Mouse (Mus musculus): ENCODE measurements around the gene Ilk.
"Not testable (repeated sequence)": the region's sequence is repeated elsewhere in the genome, so short reads cannot be mapped to it uniquely, and the experiment has no call there.

Gene Ilk

DNA sequence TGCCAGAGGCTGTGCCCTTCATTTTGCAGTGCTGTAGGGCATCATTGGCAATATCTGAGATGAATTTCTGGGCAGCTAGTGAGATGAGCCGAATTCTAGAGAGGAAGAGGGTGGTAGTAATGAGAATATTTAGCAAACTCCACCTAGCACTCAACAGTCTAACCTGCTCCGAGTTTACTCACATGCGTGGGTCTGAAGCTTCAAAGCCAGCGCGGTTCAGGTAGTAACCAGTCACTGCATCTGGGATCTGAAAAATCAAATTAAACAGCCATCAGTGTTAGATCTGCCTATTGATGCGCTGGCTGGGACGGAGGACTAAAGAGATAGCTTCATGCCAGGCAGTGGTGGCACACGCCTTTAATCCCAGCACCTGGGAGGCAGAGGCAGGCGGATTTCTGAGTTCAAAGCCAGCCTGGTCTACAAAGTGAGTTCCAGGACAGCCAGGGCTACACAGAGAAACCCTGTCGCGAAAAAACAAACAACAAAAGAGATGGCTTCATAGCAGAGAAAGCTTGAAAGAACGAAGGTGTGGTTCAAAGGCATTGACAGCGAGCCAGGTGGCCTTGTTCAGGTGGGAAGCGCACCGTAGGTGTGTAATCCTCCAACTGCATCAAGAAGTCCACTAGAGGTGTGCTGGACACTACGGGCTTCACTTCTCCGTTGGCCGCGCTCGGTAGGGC, 7.0 kb downstream of the Ilk start:
- not testable (repeated sequence) for DNase-seq

DNA sequence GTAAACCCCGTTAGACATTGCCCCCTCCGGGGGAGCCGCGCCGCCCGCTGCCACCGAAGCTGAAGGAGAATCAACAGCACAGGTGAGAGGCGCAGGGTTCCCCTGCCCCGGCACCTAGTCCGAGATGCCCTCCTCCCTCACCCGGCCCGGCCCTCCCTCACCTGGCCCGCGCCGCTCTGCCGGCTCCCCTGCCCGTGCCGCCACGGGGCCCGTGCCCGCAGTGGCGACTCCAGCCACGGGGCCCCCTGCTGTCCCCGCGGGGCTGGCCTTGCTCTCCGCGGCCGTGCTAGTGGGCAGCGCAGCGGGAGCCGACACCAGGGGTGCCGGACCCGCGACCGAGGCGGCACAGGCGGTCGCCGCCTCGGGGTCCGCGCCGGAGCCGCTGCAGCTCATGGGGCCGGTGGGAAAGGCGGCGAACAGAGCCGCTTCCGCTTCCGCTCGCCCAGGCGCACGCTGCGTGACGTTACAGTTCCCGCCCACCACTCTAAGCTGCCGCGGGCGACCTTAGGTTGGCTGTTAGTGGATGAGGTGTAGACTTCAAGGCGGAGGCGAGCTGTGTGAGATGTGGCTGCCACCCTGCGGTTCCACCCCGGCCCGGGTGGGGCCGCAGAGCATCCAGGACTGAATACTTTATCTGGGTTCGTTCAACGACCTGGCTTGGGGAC, 7.7 kb downstream of the Ilk start, which contains the start of gene Taf10:
Gene Taf10 (minus strand): TSS at position 436 of the 665 bp plus-strand sequence.
- peak; percentile 86 to 88 for DNase-seq

GRCm38 (mm10) chr7:105747776-105748175, 11.4 kb downstream of the Ilk start:
- no peak for DNase-seq

DNA sequence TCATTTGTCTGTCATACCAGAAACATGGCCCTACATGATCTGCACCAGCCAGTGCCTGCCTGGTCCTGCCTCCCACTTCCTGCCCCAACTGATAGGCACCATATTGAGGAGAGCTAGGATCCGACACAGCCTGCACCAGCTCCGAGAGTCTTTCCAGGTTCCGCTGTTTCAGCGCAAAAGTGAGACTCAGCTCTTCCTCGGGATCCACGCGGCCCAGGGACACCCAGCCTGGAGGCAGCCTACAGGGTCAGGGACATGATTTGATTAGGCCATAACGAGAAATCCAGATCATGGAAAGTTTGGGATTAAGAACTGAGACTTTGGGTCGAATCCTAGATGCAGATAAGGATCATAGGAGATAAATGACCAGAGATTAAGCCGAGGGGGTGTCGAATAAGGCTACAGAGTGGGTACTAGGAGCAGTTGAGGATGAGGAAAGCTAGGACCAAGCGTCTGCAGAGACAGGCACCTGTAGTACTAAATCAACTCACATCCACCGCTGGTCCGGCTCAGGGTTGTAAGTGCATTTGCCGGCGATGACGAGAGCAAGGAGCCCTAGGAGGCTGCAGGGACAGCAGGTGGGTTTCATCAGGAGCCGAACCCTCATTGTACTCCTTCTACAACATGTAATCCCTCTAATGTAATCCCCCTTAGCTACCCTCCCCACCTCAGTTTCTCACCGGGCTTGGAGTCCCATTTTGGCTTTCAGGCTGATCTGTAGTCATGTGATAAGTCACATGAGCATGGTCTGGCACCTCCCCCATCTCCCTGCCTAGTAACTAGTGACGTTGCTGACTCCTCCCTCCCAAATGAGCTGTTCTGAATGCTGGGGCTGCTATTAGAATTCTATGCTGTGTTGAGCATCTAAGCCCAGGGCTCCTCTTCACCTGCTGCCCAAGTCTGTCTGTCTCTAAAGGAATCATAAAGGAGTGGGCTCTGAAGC, 15.4 kb downstream of the Ilk start, which contains the start of gene Tpp1:
Gene Tpp1 (minus strand): TSS at position 745 of the 943 bp plus-strand sequence.
- DNase-seq, result peak; percentile 90 to 96

DNA sequence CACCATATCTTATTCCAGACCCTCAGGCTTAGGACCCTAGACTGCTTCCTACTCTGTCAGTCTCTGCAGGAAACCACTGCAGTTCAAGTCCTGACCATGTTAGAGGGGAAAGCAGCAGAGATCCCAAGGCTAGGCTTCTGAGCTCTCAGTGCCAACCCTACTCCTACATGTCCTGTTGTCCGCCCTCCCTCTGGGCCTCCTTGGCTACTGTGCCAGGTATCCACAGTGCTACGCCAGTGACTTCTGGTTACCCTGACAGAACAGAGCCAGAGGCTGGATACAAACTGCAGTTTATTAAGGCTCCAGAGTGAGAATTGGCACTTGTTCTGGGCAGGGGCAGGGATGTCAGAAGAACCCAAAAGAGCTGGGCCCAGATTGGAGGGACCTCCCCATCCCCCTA, 16.3 kb downstream of the Ilk start:
- DNase-seq, result peak; percentile 53 to 67

- DNase-seq, result no peak
Measured at GRCm38 (mm10) chr7:105753281-105753680, 16.9 kb downstream of the Ilk start.

- no peak for DNase-seq
Measured at GRCm38 (mm10) chr7:105761813-105762484, 25.6 kb downstream of the Ilk start.

- DNase-seq, result no peak
Measured at GRCm38 (mm10) chr7:105762517-105763270, 26.3 kb downstream of the Ilk start.

DNA sequence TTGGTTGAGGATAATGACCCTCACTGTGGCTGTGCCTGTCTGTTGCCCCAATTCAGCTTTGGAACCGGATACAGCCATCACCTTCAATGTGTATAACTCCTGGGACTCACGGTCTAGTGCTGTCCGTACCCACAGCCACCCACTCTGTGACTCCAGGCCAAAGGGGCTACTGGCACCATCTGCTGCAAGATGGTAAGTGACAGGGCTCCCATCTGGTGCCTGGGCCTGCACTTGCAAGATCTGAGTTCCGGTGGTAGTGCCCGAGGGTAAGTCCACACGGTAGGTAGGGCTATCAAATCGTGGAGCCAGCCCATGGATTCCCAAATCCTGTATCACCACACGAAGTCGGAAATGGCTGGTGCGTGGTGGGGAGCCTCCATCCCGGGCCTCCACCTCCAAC, 27.9 kb downstream of the Ilk start:
- DNase-seq, result no peak

- DNase-seq, result no peak
Measured at GRCm38 (mm10) chr7:105767729-105768165, 31.4 kb downstream of the Ilk start.

GRCm38 (mm10) chr7:105769959-105770358, 33.6 kb downstream of the Ilk start:
- DNase-seq, result no peak

GRCm38 (mm10) chr7:105772331-105772730, 35.9 kb downstream of the Ilk start:
- DNase-seq, result no peak

GRCm38 (mm10) chr7:105773041-105773440, 36.6 kb downstream of the Ilk start:
- DNase-seq, result no peak

- DNase-seq, result no peak
Measured at GRCm38 (mm10) chr7:105774661-105775060, 38.3 kb downstream of the Ilk start.

GRCm38 (mm10) chr7:105776026-105776425, 39.6 kb downstream of the Ilk start:
- DNase-seq, result no peak

GRCm38 (mm10) chr7:105777316-105777715, 40.9 kb downstream of the Ilk start:
- DNase-seq, result no peak

DNA sequence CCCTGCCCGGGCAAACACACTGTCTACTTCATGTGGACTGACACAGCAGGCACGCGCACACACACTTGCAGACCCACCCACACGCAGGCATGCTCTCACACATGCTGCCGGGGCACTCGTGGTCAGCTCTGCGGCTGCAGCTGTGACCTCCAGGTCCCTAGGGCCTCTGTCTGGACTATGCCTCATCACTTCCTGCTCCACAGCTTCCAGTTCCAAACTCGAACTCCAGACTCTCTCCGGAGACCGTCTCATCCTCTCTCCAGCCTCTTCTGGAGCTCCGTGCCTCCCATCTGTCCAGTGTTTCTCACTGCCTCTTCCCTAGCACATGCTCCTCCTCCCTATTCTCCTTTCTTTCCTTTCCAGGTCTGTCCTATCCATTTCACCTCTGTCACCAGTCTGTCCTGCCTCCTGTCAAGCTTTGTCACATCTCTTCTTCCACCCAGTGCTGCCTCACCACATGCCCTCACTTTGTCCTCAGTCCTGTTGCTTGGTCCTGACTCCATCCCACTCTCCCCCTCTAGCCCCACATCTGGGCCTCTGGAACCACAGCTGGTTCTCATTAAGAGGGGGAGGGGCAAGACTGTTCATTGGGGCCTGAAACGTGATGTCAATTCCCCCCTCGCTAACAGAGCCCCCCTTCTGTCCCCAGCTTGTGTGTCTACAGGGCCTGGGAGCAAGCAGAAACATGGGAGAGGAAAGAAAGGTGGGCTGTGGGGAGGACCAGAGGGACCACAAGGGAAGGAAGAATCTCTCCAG, 41.6 kb downstream of the Ilk start:
- no peak for DNase-seq

GRCm38 (mm10) chr7:105778553-105779265, 42.3 kb downstream of the Ilk start:
- no peak for DNase-seq

DNA sequence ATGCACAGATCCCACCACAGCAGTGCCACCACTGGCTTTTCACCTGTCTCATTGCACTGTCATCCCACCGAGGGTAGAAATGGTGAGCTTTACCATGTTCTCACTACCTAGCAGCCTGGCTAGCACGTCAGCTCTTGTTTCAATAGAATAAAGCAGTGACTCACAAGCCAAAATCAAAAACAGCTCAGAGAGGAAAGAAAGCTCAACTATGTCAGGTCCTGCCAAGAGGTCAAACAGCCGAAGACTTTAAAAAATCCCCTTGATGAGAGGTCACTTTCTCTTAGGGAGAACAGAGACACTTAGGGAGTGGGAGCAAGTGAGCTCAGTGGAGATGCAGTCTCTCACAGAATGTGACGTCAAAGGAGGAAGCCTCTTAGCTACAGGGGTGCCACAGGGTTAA, 47.5 kb downstream of the Ilk start:
- DNase-seq, result no peak

DNA sequence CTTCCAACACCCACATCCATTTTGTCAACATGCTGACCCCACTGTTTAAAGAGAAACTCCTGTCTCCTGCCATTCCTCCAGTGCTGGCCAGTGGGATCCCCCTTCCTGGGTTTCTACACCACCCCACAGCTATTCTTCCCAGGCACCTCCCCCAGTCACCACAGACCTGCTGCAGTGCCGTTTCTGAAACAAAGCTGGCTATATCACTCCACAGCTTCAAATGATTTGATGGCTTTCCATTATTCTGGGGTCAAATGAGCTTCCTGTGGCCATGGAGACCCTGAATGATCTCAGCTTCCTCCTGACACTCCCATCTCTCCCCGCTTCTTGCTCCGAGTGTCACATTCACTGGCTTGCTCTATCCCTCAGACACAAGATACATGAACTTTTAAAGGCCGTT, 48.2 kb downstream of the Ilk start:
- no peak for DNase-seq

Measured in cerebellum, adult 18-20 months (tissue).